Mouse (Mus musculus): ENCODE results near the gene App. TPM values are rescaled to one million over a fixed set of nuclear protein-coding genes. Genes with fewer than 3 reads are reported as not detected.

App gene
- polyA plus RNA-seq, 1 experiment from 2014 or later: 175 TPM

DNA sequence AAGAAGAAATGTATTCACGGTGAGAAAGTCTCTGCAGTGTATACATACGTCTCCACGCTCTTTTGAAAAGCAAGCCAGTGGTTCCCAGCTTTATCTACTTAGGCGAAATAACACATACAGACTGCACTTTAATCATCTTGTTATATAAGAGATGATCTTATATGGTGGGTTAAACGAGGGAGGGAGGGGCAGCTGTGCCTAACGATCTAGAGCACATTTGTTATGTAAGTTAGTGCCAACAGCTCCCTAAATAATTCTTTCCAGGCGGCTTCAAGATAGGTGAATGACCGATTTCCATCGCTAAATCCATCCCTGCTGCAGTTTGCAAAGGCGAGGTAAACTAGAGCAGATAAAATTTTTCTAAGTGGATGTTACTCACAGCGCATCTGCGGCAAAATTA lies 210.0 kb downstream of the App start:
- no peaks in the 10 kb centered on the region for H3K27me3 ChIP-seq (replicated peaks)
- H3K4me1 ChIP-seq: no peaks in the 10 kb centered on the region
- H3K9ac ChIP-seq: no peak overlapping the region
- H3K4me3 ChIP-seq (replicated peaks): no peak overlapping the region
- H3K36me3 ChIP-seq: peaks cover 14% of the 10 kb centered on the region
- WGBS: 80% methylated on average over 12 of the region's 12 CpGs
- no peak overlapping the region for H3K27ac ChIP-seq
- H3K9me3 ChIP-seq: no peaks in the 10 kb centered on the region
- no peak overlapping the region for H3K4me2 ChIP-seq
- no peak for ATAC-seq (ENCODE audit: insufficient read depth, low FRiP score, low read depth)

DNA sequence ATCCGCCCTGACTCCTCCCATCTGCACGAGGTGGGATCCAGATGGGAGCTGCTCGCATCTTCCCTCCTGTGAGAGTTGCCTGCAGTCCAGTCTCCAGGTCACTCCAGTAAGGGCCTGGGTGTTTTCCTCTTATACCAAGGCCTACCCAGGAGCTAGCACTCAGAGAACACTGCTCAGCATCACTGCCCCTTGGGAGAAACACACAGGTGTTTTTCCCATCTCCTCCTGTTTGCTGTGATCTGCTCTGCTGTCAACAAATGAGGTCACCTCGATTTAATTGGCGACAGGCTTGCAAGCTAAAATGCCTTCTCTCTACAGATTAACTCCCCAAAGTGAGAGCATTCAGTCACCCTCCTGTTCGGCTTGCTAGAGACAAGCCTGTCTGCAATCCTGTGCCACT lies 216.3 kb downstream of the App start:
- Histone ChIP-seq H3K4me1 (no peaks in the 10 kb centered on the region), H3K9me3 (no peaks in the 10 kb centered on the region), H3K27me3 (replicated peaks) (no peaks in the 10 kb centered on the region), H3K9ac (no peak overlapping the region), H3K27ac (no peak overlapping the region), H3K4me2 (no peak overlapping the region), H3K36me3 (peaks cover 7% of the 10 kb centered on the region), H3K4me3 (replicated peaks) (no peak overlapping the region)
- ATAC-seq (ENCODE audit: insufficient read depth, low FRiP score, low read depth): no peak
- WGBS: 69% methylated on average over 6 of the region's 6 CpGs

DNA sequence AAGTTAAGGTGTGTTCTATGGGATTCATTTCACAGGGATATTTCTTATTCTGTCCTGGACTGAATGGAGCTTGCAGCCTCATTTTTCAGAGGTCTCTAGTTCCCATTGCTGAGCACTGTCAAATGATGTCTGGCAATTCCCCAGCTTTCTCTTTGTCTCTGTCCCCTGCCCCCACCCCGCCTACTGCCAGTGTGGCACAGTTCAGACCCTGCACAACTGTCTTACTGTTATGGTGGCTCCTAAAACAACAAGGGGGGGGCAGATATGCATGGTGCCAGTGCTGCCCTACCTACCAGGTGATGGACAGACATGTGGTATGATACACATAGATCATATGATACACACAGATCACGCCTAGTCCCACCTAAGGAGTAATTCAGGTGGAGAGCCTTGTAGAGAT lies 216.9 kb downstream of the App start:
- no peaks in the 10 kb centered on the region for H3K9me3 ChIP-seq

DNA sequence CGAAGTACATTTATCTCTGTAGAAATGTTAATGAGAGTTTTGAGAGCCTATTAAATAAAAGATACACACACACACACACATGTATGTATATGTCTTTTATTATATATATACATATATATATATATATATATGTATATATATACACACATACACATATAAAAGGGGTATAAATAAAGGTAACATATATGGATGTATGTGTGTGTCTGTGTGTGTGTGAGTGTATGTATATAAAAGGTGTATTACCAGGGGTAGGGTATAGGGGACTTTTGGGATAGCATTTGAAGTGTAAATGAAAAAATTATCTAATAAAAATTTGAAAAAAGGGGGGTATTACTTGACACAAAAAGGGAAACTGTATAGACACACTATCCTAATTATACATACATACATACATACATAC lies 217.7 kb downstream of the App start:
- Histone ChIP-seq H3K9me3 (no peaks in the 10 kb centered on the region), H3K4me2 (no peak overlapping the region), H3K27ac (no peak overlapping the region), H3K4me3 (replicated peaks) (no peak overlapping the region), H3K27me3 (replicated peaks) (no peaks in the 10 kb centered on the region), H3K9ac (no peak overlapping the region), H3K4me1 (no peaks in the 10 kb centered on the region), H3K36me3 (peaks cover 7% of the 10 kb centered on the region)
- ATAC-seq (ENCODE audit: insufficient read depth, low FRiP score, low read depth): no peak
- 59% methylated on average over 1 of the region's 1 CpGs for WGBS

More for the DNA sequence above, 216.9 kb downstream of the App start:
- Histone ChIP-seq H3K27ac (no peak overlapping the region), H3K36me3 (peaks cover 7% of the 10 kb centered on the region), H3K9ac (no peak overlapping the region), H3K4me2 (no peak overlapping the region), H3K4me3 (replicated peaks) (no peak overlapping the region), H3K27me3 (replicated peaks) (no peaks in the 10 kb centered on the region), H3K4me1 (no peaks in the 10 kb centered on the region)
- 84% methylated on average over 2 of the region's 2 CpGs for WGBS
- 0 out of 2 replicates have a peak, but pooled peaks have one; percentile 30 for ATAC-seq (ENCODE audit: insufficient read depth, low FRiP score, low read depth)

DNA sequence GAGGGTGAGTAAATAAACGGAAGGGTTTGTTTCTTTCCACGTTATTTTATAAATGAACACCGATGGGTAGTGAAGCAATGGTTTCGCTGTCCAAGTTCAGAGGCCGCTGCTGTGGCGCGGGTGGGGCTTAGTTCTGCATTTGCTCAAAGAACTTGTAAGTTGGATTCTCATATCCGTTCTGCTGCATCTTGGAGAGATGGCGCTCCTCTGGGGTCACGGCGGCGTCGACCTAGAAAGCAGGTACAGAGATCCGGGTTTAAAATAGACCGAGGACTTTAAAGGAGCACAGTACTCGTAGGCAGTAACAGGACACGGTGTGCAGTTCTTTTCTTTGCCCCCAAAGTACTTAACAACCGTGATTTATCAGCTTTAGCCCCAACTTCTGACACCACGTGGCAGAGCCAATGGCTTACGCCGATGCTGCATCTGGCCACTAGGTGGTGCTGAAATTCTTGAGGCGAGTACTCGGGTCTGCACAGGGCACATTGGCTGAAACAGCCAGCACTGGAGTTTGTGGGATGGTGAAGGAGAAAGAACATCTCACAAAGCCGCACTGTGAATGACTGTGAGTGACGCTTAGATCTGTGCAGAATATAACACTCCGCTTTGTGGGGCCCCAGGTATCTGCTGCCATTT lies 218.2 kb downstream of the App start:
- no peak overlapping the region for H3K4me2 ChIP-seq
- ATAC-seq (ENCODE audit: insufficient read depth, low FRiP score, low read depth): peak; percentile 87

DNA sequence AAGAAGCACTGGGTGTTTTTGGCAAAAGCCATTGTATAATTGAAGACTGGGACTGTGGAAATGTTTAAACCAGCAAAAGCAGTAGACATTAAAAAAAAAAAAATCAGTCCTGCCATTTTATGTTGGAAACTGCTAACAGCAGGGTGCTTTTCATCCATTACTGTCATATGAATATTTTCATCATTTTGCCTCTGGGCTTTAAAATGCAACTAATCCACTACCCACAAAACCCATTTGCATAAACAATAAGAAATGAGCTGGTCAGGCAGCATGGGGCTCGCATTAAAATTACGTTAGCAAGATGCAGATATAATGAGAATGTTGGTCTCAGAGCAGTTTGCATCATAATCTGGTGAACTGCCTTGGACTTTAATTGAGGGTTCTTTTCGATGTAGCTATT lies 242.5 kb downstream of the App start:
- ATAC-seq (ENCODE audit: insufficient read depth, low FRiP score, low read depth): no peak
- no peaks in the 10 kb centered on the region for H3K4me1 ChIP-seq
- no peak overlapping the region for H3K27ac ChIP-seq
- no peak overlapping the region for H3K9ac ChIP-seq
- H3K27me3 ChIP-seq (replicated peaks): no peaks in the 10 kb centered on the region
- no peak overlapping the region for H3K4me3 ChIP-seq (replicated peaks)
- no peaks in the 10 kb centered on the region for H3K9me3 ChIP-seq
- H3K36me3 ChIP-seq: no peaks in the 10 kb centered on the region
- 83% methylated on average over 3 of the region's 3 CpGs for WGBS
- H3K4me2 ChIP-seq: no peak overlapping the region

More for the DNA sequence above, 218.2 kb downstream of the App start:
- Histone ChIP-seq H3K27ac (no peak overlapping the region), H3K36me3 (peaks cover 7% of the 10 kb centered on the region), H3K9ac (no peak overlapping the region), H3K4me3 (replicated peaks) (no peak overlapping the region), H3K4me1 (no peaks in the 10 kb centered on the region), H3K27me3 (replicated peaks) (no peaks in the 10 kb centered on the region), H3K9me3 (no peaks in the 10 kb centered on the region)
- WGBS: 34% methylated on average over 26 of the region's 26 CpGs

DNA sequence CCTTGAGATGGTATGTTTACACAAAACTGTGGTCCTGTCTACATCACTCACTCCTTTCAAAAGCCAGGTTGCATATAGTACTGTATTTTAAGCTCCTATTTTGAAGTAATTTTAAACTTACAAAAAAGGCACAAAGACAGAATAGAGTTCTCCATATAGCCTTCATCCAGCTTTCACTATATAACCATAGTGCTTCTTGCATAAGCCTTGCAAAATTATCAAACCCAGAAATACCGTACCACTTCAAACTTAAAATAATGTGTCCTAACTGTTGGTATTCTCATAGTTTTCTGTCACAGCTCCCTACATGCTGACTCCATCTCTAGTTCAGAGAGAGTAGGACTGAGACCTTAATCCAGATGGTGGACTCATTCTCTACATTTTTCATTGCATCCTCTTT lies 245.7 kb downstream of the App start:
- WGBS: 96% methylated on average over 1 of the region's 1 CpGs
- H3K4me1 ChIP-seq: no peaks in the 10 kb centered on the region
- no peak overlapping the region for H3K27ac ChIP-seq

DNA sequence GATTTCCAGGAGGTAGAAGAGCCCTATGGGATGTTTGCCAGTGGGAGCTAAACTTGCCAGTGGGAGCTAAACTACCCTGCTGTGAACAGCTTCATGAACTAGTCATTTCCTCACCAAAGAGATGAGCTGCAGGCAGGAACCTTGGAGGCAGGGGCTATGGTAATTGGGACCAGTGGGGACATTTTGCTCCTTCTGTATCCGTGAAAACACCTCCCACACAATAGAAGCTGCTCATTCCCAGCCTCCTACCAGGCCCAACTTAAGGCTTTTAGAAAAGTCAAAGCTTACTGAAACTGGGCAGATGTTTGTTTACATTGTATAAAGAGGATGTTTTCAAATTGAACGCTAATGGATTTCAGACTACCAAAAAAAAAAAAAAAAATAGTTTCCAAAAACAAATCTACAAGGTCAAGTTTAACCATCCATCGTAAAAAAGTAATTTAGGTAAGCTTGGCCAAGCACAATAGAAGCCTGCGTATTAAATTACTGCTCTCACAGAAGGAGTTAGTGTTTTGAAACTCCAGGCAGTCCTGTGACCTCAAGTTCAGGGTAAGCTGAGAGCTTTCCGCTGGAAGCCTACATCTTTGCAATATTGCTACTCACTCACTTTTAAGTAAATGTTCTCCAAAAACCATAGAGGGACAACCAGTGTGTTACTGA lies 253.8 kb downstream of the App start:
- no peak overlapping the region; the same call in 1 of the 2 replicates for H3K27ac ChIP-seq
- no peaks in the 10 kb centered on the region for H3K27me3 ChIP-seq (replicated peaks)
- no peaks in the 10 kb centered on the region for H3K9me3 ChIP-seq
- H3K4me3 ChIP-seq (replicated peaks): no peak overlapping the region
- H3K9ac ChIP-seq: no peak overlapping the region
- no peak overlapping the region for H3K4me2 ChIP-seq
- WGBS: 32% methylated on average over 5 of the region's 5 CpGs
- no peak for ATAC-seq (ENCODE audit: insufficient read depth, low FRiP score, low read depth)
- no peaks in the 10 kb centered on the region for H3K4me1 ChIP-seq
- H3K36me3 ChIP-seq: no peaks in the 10 kb centered on the region

More for the DNA sequence above, 245.7 kb downstream of the App start:
- H3K4me2 ChIP-seq: no peak overlapping the region
- H3K9ac ChIP-seq: no peak overlapping the region
- no peaks in the 10 kb centered on the region for H3K27me3 ChIP-seq (replicated peaks)
- no peaks in the 10 kb centered on the region for H3K9me3 ChIP-seq
- no peak for ATAC-seq (ENCODE audit: insufficient read depth, low FRiP score, low read depth)
- no peaks in the 10 kb centered on the region for H3K36me3 ChIP-seq
- H3K4me3 ChIP-seq (replicated peaks): no peak overlapping the region

DNA sequence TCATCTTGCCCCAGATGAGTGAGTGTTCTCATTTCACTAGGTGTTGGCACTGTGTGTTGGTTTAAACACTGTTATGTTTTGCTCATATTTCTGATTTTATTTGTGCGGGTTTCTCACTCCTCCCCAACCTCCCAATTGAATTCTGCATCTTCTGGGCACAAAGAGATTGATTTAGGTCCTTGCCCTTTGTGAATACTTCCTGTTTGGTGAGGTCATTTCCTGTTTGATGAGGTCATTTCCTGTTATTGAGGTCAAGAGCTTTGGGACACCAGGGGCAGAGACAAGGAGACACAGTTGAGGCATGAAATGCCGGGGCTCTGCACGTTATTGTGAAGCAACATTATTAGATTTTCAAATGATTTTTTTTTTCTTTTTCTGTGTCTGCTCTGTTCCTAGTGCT lies 254.5 kb downstream of the App start:
- no peaks in the 10 kb centered on the region for H3K27me3 ChIP-seq (replicated peaks)
- H3K4me2 ChIP-seq: no peak overlapping the region
- 71% methylated on average over 3 of the region's 3 CpGs for WGBS
- ATAC-seq (ENCODE audit: insufficient read depth, low FRiP score, low read depth): no peak
- no peak overlapping the region for H3K4me3 ChIP-seq (replicated peaks)
- H3K36me3 ChIP-seq: no peaks in the 10 kb centered on the region
- no peaks in the 10 kb centered on the region for H3K4me1 ChIP-seq
- H3K27ac ChIP-seq: no peak overlapping the region
- H3K9ac ChIP-seq: no peak overlapping the region
- H3K9me3 ChIP-seq: no peaks in the 10 kb centered on the region

DNA sequence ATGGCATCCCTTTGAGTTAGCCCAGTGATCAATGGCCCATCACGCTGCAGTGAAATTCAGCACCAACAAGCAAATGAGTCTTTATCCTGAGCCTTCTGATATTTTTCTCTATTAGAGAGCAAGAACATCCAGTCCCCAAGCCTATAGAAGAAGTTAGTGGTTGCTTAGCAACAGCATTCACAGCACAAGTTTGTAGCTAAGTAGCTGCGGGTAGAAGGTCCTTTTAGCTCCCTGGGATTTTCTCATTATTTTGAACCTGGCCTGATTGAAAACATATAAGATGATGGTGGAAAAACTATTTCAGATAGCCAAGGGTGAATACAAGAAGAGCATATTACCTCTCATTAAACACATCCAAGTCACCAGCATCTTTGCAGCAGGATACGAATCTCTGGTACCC lies 256.8 kb downstream of the App start:
- H3K9me3 ChIP-seq: no peaks in the 10 kb centered on the region
- ATAC-seq (ENCODE audit: insufficient read depth, low FRiP score, low read depth): no peak
- H3K4me2 ChIP-seq: no peak overlapping the region
- no peak overlapping the region for H3K9ac ChIP-seq
- H3K4me1 ChIP-seq: no peaks in the 10 kb centered on the region
- no peak overlapping the region for H3K27ac ChIP-seq
- no peaks in the 10 kb centered on the region for H3K27me3 ChIP-seq (replicated peaks)
- H3K4me3 ChIP-seq (replicated peaks): no peak overlapping the region
- 51% methylated on average over 3 of the region's 3 CpGs for WGBS
- no peaks in the 10 kb centered on the region for H3K36me3 ChIP-seq

DNA sequence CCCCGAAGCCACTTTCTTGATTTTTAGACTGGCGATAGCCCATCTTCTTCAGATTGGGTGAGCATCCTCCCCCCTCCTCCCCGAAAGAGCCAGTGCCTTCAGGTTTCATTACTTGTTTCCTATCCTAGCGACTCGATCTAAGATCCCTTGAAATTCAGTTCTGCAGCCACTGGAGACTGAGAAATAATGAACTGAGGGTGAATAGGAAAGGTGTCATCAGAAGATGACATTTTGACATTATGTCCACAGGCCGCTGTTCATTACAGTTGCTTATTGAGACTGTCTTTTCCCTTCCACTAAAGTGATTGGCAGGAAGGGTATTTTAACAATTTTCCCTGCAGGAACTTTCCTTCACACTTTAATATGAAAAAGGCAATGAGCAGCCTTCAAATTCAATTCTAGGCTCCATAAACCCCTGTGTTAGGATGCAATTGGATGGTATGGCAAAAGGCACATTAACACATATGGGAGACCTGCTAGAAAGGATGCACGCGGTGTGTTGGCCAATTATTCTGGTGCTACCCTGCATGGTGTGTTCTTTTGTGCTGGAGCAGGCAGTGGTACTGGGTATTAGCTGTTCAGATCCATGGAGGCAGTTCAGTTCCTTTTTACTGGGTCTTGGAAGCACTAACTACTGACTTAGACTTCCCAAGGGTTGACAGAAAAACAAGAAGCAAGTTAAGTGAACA lies 261.9 kb downstream of the App start:
- no peaks in the 10 kb centered on the region for H3K36me3 ChIP-seq
- H3K4me3 ChIP-seq (replicated peaks): no peak overlapping the region
- no peaks in the 10 kb centered on the region for H3K9me3 ChIP-seq
- WGBS: 91% methylated on average over 8 of the region's 8 CpGs
- H3K27ac ChIP-seq: no peak overlapping the region
- H3K4me2 ChIP-seq: no peak overlapping the region
- no peak for ATAC-seq (ENCODE audit: insufficient read depth, low FRiP score, low read depth)
- H3K27me3 ChIP-seq (replicated peaks): no peaks in the 10 kb centered on the region
- H3K9ac ChIP-seq: no peak overlapping the region
- H3K4me1 ChIP-seq: no peaks in the 10 kb centered on the region

DNA sequence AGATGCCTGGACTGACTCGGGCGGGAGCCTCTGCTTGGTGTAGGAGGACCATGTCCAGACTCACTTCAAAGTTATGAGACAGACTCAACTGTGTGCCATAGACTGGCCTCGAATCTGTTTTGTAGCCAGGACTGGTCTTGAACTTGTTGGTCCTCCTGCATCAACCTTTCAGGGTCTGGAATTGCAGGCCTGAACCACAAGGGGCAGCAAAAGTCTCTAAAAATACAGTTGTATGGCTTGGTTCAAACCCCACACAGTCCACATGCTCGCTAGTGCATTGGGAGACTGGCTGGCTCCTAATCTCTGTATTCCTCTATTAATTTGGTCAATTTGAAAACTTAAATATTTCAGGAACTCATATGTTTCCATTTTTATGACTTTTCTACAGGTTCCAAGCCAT lies 270.6 kb downstream of the App start:
- Histone ChIP-seq H3K36me3 (no peaks in the 10 kb centered on the region), H3K4me2 (no peak overlapping the region), H3K4me3 (replicated peaks) (no peak overlapping the region), H3K9ac (no peak overlapping the region), H3K4me1 (no peaks in the 10 kb centered on the region), H3K27me3 (replicated peaks) (no peaks in the 10 kb centered on the region), H3K27ac (no peak overlapping the region), H3K9me3 (no peaks in the 10 kb centered on the region)
- ATAC-seq (ENCODE audit: insufficient read depth, low FRiP score, low read depth): no peak
- 83% methylated on average over 4 of the region's 4 CpGs for WGBS
